Mouse (Mus musculus) gastrocnemius, adult 8-10 months (tissue): Measurements from ENCODE around the gene Klk12. TPM values are rescaled to one million over a fixed set of nuclear protein-coding genes. Genes with fewer than 3 reads are reported as not detected.

Experiments
- DNase-seq, 2 experiments: peaks; one replicate each; pipeline ENCODE4 v3.0.0; 2022; ENCODE audit warnings: low spot score in 2 of 2
- total RNA-seq, 4 experiments: library from RNA; stranded (reverse); gene quantifications; 2 replicates each; pipeline ENCODE4 v1.2.4; 2022

Klk12 gene
- total RNA-seq, 4 experiments from 2014 or later = not detected

DNA sequence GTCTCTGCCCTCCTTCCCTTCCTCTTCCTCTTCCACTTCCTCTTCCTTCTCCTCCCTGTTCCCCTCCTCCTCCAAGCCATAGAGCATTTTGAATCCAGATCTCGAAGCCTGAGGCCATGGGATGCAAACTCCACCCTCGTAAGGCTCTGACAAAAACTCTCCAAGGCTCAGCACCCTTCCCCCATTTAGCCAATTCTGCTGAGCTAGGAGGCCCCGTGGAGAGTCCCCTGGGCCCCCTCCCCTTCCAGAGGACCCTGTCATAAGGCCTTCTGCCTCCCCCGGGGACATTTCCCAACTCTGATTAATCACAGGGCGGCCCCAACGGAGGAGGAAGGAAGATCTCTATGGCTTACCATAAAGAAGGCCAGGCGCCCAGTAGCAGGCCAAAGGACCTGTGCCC, 22.9 kb downstream of the Klk12 start, which contains the start of gene Klk9:
Gene Klk9, plus strand, starts transcription at position 301 of the 400 bp plus-strand sequence.
- DNase-seq = no peak

DNA sequence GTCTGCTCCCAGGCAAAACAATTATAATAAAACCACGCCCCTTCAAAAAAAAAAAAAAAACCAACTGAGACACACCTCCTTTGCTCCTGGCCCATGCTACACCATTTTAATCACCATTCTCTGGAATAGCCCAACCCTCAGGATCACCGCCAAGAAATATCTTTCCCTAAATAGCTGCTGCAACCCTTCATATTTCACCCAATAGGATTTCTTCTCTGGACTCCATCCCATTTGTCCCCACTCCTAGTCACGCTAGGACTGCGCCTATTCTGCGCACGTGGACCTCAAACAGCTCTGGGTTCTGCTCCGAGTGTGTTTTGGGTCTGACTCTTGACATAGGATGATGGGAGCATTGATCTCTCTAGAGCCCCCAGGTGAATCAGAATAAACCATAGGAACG, 27.7 kb downstream of the Klk12 start:
- no peak for DNase-seq

DNA sequence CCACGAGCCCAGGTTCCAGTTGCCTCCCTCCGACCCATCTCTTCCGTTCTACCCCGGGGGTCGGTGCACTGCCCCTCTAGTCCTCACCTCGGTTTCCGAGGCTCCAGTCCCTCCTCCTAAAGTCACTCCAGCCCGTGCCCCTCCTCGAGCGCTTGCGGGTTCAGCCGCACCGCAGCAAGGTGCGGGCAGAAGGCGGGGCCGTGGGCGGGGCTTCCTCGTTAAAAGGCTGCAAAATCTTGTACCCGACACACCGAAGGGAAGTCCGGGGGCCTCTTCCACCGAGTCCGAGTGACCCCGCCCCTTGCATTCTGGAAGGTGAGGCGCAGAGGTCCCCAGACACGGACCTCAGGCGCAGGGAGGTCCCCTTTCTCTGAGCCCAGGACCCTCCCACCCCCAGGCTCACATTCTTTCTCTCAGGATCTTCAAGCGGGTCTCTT, 28.7 kb downstream of the Klk12 start, which contains the start of gene Klk8:
Gene Klk8, plus strand, starts transcription at position 245 of the 437 bp plus-strand sequence.
- DNase-seq = no peak

- no peak for DNase-seq
These were observed 29.3 kb downstream of the Klk12 start for GRCm38 (mm10) chr7:43797844-43798462.

DNA sequence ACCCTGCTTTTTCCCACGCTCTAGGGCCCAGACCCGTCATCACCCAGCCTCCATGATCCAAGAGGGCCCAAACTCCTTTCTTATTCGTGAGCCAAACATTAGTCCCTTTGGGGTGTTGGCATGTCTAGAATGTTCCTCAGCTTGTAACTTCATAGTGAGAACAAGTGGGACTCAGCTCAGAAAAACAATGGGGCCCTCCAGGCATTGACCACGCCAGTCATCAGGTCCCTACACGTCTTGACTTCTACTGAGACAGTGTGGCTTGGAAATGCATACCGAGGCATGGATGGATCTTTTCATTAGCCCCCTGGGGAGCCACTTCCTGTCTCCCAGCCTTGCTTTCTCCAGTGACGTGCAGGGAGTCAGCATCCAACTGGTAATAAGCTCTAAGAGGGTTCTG, 31.2 kb downstream of the Klk12 start:
- no peak for DNase-seq

DNA sequence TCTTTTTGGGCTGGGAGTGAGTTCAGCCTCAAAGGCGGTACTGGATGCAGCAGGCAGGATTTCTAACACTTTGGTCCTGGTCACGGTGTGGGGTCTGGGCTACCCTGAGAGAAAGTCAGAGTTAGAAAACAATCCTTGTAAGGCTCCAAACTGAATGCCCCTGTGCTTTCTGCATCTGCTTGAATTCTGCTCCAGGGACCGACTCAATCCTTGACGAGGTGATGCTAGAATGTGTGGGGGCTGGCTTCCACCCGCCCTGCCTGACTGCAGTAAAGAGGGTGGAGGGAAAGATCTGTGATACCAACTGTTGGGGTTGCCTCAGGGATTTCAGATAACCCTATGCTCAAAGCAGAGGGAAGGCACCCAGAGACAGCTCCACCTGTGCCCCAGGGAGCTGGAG, 42.3 kb downstream of the Klk12 start, which contains the start of gene Klk7:
Gene Klk7, plus strand, starts transcription at position 301 of the 400 bp plus-strand sequence.
- DNase-seq = no peak

DNA sequence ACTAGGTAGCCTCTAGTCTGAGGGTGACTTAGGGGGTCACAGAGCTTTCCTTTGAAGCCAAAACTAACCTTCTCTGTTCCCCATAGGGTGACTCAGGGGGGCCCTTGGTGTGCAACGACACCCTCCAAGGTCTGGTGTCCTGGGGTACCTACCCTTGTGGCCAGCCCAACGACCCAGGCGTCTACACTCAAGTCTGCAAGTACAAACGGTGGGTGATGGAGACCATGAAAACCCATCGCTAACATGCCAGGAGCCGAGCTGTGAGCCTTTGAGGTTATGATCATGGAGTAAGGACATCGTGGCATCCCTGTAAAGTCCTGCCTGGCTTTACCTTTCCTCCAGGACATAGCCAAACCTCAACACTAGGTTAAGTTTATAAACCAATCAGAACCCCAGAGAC, 46.5 kb downstream of the Klk12 start:
- no peak for DNase-seq

- DNase-seq = no peak
These were observed 48.0 kb downstream of the Klk12 start for GRCm38 (mm10) chr7:43816746-43817145.

GRCm38 (mm10) chr7:43821581-43821980, 52.9 kb downstream of the Klk12 start:
- no peak for DNase-seq

Other genes starting within 250 kb of the Klk12 start
- gene Cd33, start 224.5 kb upstream of the Klk12 start, total RNA-seq = under 1 TPM; 0.10 to 0.75 (median 0.52) TPM
- gene Zfp658, start 206.6 kb upstream of the Klk12 start, total RNA-seq = under 1 TPM; 0.16 to 0.43 (median 0.33) TPM
- gene Zfp719, start 189.3 kb upstream of the Klk12 start, total RNA-seq = 1 to 10 TPM; 3.6 to 3.9 (median 3.8) TPM
- gene Zfp819, start 161.7 kb upstream of the Klk12 start, total RNA-seq = not detected
- gene Ceacam18, start 134.2 kb upstream of the Klk12 start, total RNA-seq = not detected
- gene Siglece, start 108.7 kb upstream of the Klk12 start, total RNA-seq = under 1 TPM; 0.12 to 0.25 (median 0.16) TPM
- 1 to 10 TPM; 2.1 to 3.2 (median 2.6) TPM for gene Ctu1, start 96.9 kb upstream of the Klk12 start, total RNA-seq
- under 1 TPM in 1 of 4 experiments, not detected in 3; 0.19 TPM for gene Klk14, start 78.5 kb upstream of the Klk12 start, total RNA-seq
- gene Klk13, start 56.3 kb upstream of the Klk12 start, total RNA-seq = not detected
- under 1 TPM in 1 of 4 experiments, not detected in 3; 0.40 TPM for gene Klk11, start 5.7 kb downstream of the Klk12 start, total RNA-seq
- gene Klk10, start 12.1 kb downstream of the Klk12 start, total RNA-seq = under 1 TPM; 0.27 to 0.53 (median 0.31) TPM
- gene Klk9, start 23.0 kb downstream of the Klk12 start, total RNA-seq = not detected
- gene Klk8, start 28.7 kb downstream of the Klk12 start, total RNA-seq = 1 to 10 TPM in 2 of 4 experiments, under 1 TPM in 2; 0.63 to 1.7 (median 0.95) TPM
- gene Klk7, start 42.4 kb downstream of the Klk12 start, total RNA-seq = not detected
- not detected for gene Klk6, start 55.6 kb downstream of the Klk12 start, total RNA-seq
- not detected for gene Klk5, start 73.1 kb downstream of the Klk12 start, total RNA-seq
- gene Klk4, start 112.3 kb downstream of the Klk12 start, total RNA-seq = not detected
- not detected for gene Klk15, start 164.8 kb downstream of the Klk12 start, total RNA-seq
- not detected for gene Klk1b8, start 181.8 kb downstream of the Klk12 start, total RNA-seq
- gene Klk1b1, start 197.9 kb downstream of the Klk12 start, total RNA-seq = not detected
- gene Klk1b9, start 207.2 kb downstream of the Klk12 start, total RNA-seq = not detected
- not detected for gene Klk1b11, start 227.0 kb downstream of the Klk12 start, total RNA-seq
- gene Klk1b26, start 243.3 kb downstream of the Klk12 start, total RNA-seq = 1 to 10 TPM in 1 of 4 experiments, not detected in 3; 1.3 TPM